Mouse (Mus musculus) CH12.LX (cell line): Measurements from ENCODE around the gene Cux1. TPM values are rescaled to one million over a fixed set of nuclear protein-coding genes. Genes with fewer than 3 reads are reported as not detected.

Experiments used
- DNase-seq: peaks from one replicate; pipeline ENCODE4 v3.0.0-alpha.2; 2013; ENCODE audit errors: extremely low read depth
- H3K27ac ChIP-seq: 2 replicates; pipeline ENCODE4 v1.5.1; 2012; ENCODE audit warnings: low read depth, mild to moderate bottlenecking, control low read depth, moderate library complexity; ENCODE audit not compliant: insufficient read depth
- H3K27me3 ChIP-seq: replicated peaks from 2 replicates; pipeline ENCODE3; 2012; ENCODE audit warnings: inconsistent platforms
- H3K36me3 ChIP-seq, 2 experiments: replicated peaks in 1 of 2; 2 replicates each; pipeline versions ENCODE3 to v1.6.1; 2012; ENCODE audit warnings: inconsistent platforms in 1 of 2, low read length in 1 of 2, mild to moderate bottlenecking in 1 of 2, mixed read lengths in 1 of 2, moderate library complexity in 1 of 2; ENCODE audit not compliant: control insufficient read depth in 1 of 2, insufficient read depth in 1 of 2
- H3K4me1 ChIP-seq, 2 experiments: 2 replicates each; pipeline ENCODE4 v1.6.1; 2012; ENCODE audit warnings: inconsistent platforms in 1 of 2, moderate library complexity in 1 of 2; ENCODE audit not compliant: insufficient read depth in 2 of 2, control insufficient read depth in 1 of 2
- H3K4me2 ChIP-seq: 2 replicates; pipeline ENCODE4 v1.6.1; 2012; ENCODE audit warnings: low read depth, mild to moderate bottlenecking, control low read depth; ENCODE audit not compliant: poor library complexity, insufficient read depth, severe bottlenecking
- H3K4me3 ChIP-seq, 3 experiments: fragments of 150-350 bp in 1 of 3; sonication (generic) in 1 of 3; replicated peaks in 1 of 3; 2 replicates each; pipeline versions ENCODE3 to v1.5.1; 2011 to 2012; ENCODE audit warnings: low read depth in 2 of 3, low read length in 2 of 3, mild to moderate bottlenecking in 2 of 3, moderate library complexity in 2 of 3, control low read depth in 1 of 3, improper control_type of control experiment in 1 of 3, inconsistent platforms in 1 of 3, mixed read lengths in 1 of 3; ENCODE audit not compliant: poor library complexity in 1 of 3
- H3K79me2 ChIP-seq: replicated peaks from 2 replicates; pipeline ENCODE4 v1.6.1; 2012; ENCODE audit warnings: mild to moderate bottlenecking, moderate library complexity; ENCODE audit not compliant: control insufficient read depth, poor library complexity, insufficient read depth, severe bottlenecking; ENCODE audit errors: extremely low read depth
- H3K9ac ChIP-seq: 2 replicates; pipeline ENCODE4 v1.6.1; 2012; ENCODE audit warnings: low read depth, mild to moderate bottlenecking, control low read depth, moderate library complexity; ENCODE audit not compliant: insufficient read depth
- H3K9me3 ChIP-seq: replicated peaks from 2 replicates; pipeline ENCODE3; 2012; ENCODE audit warnings: low read length, inconsistent platforms, mixed read lengths
- BHLHE40 ChIP-seq: IDR thresholded peaks from 2 replicates; pipeline ENCODE4 v1.6.1; 2011; ENCODE audit warnings: mild to moderate bottlenecking, low read depth, low read length, improper control_type of control experiment
- CHD1 ChIP-seq: IDR thresholded peaks from 2 replicates; pipeline ENCODE4 v1.6.1; 2012; ENCODE audit warnings: low read depth, low read length, improper control_type of control experiment, inconsistent platforms
- CHD2 ChIP-seq: IDR thresholded peaks from 2 replicates; pipeline ENCODE4 v1.6.1; 2011; ENCODE audit warnings: low read length, improper control_type of control experiment
- CTCF ChIP-seq, 2 experiments: IDR thresholded peaks in 1 of 2; conservative IDR thresholded peaks in 1 of 2; 2 replicates each; pipeline ENCODE4 v1.5.1; 2011 to 2012; ENCODE audit warnings: low read depth in 2 of 2, low read length in 2 of 2, improper control_type of control experiment in 1 of 2, inconsistent platforms in 1 of 2, mild to moderate bottlenecking in 1 of 2, moderate library complexity in 1 of 2
- E2F4 ChIP-seq: IDR thresholded peaks from 2 replicates; pipeline ENCODE4 v1.6.1; 2011; ENCODE audit warnings: low read depth, low read length, improper control_type of control experiment; ENCODE audit not compliant: insufficient replicate concordance
- ELF1 ChIP-seq: IDR thresholded peaks from 2 replicates; pipeline ENCODE4 v1.6.1; 2014; ENCODE audit warnings: low read depth, mild to moderate bottlenecking, inconsistent platforms, low read length, improper control_type of control experiment
- EP300 ChIP-seq: IDR thresholded peaks from 2 replicates; pipeline ENCODE4 v1.6.1; 2011; ENCODE audit warnings: low read length, improper control_type of control experiment
- ETS1 ChIP-seq: conservative IDR thresholded peaks from 2 replicates; pipeline ENCODE4 v1.6.1; 2012; ENCODE audit warnings: low read depth, mild to moderate bottlenecking, inconsistent platforms, low read length, improper control_type of control experiment, moderate library complexity
- GABPA ChIP-seq: IDR thresholded peaks from 2 replicates; pipeline ENCODE4 v1.6.1; 2012; ENCODE audit warnings: low read depth, low read length, improper control_type of control experiment, inconsistent platforms; ENCODE audit not compliant: insufficient replicate concordance
- HCFC1 ChIP-seq: IDR thresholded peaks from 2 replicates; pipeline ENCODE4 v1.6.1; 2012; ENCODE audit warnings: low read depth, mild to moderate bottlenecking, inconsistent platforms, low read length, improper control_type of control experiment
- IRF4 ChIP-seq: IDR thresholded peaks from 2 replicates; pipeline ENCODE4 v1.6.1; 2014; ENCODE audit warnings: low read depth, mild to moderate bottlenecking, inconsistent platforms, low read length, improper control_type of control experiment
- JUN ChIP-seq: IDR thresholded peaks from 2 replicates; pipeline ENCODE4 v1.6.1; 2011; ENCODE audit warnings: low read depth, mild to moderate bottlenecking, low read length, improper control_type of control experiment, moderate library complexity; ENCODE audit not compliant: insufficient read depth
- JUND ChIP-seq: conservative IDR thresholded peaks from 2 replicates; pipeline ENCODE4 v1.6.1; 2011; ENCODE audit warnings: low read depth, low read length, improper control_type of control experiment
- KAT2A ChIP-seq: IDR thresholded peaks from 2 replicates; pipeline ENCODE4 v1.6.1; 2012; ENCODE audit warnings: low read length, improper control_type of control experiment, inconsistent platforms; ENCODE audit not compliant: insufficient replicate concordance
- MAFK ChIP-seq: IDR thresholded peaks from 2 replicates; pipeline ENCODE4 v1.6.1; 2011; ENCODE audit warnings: low read length, improper control_type of control experiment; ENCODE audit not compliant: insufficient replicate concordance
- MAX ChIP-seq: IDR thresholded peaks from 2 replicates; pipeline ENCODE4 v1.6.1; 2011; ENCODE audit warnings: low read length, improper control_type of control experiment
- MAZ ChIP-seq: IDR thresholded peaks from 2 replicates; pipeline ENCODE4 v1.6.1; 2012; ENCODE audit warnings: low read depth, mild to moderate bottlenecking, inconsistent platforms, low read length, improper control_type of control experiment, moderate library complexity
- MEF2A ChIP-seq: IDR thresholded peaks from 2 replicates; pipeline ENCODE4 v1.6.1; 2014; ENCODE audit warnings: low read depth, mild to moderate bottlenecking, inconsistent platforms, low read length, improper control_type of control experiment, borderline replicate concordance
- MXI1 ChIP-seq: IDR thresholded peaks from 2 replicates; pipeline ENCODE4 v1.6.1; 2011; ENCODE audit warnings: mild to moderate bottlenecking, low read depth, low read length, improper control_type of control experiment
- MYC ChIP-seq: IDR thresholded peaks from 2 replicates; pipeline ENCODE4 v1.6.1; 2011; ENCODE audit warnings: low read depth, mild to moderate bottlenecking, improper control_type of control experiment, low read length
- NELFE ChIP-seq: IDR thresholded peaks from 2 replicates; pipeline ENCODE4 v1.6.1; 2011; ENCODE audit warnings: low read depth, low read length, improper control_type of control experiment
- NRF1 ChIP-seq: IDR thresholded peaks from 2 replicates; pipeline ENCODE4 v1.6.1; 2014; ENCODE audit warnings: low read depth, mild to moderate bottlenecking, inconsistent platforms, low read length, improper control_type of control experiment, moderate library complexity
- PAX5 ChIP-seq: IDR thresholded peaks from 2 replicates; pipeline ENCODE4 v1.6.1; 2012; ENCODE audit warnings: low read length, inconsistent platforms, mixed read lengths
- POLR2A ChIP-seq: IDR thresholded peaks from 2 replicates; pipeline ENCODE4 v1.6.1; 2011; ENCODE audit warnings: low read depth, mild to moderate bottlenecking, improper control_type of control experiment, low read length
- POLR2AphosphoS2 ChIP-seq: IDR thresholded peaks from 2 replicates; pipeline ENCODE4 v1.6.1; 2011; ENCODE audit warnings: low read depth, low read length, improper control_type of control experiment
- RAD21 ChIP-seq: IDR thresholded peaks from 2 replicates; pipeline ENCODE4 v1.6.1; 2011; ENCODE audit warnings: low read depth, mild to moderate bottlenecking, low read length, improper control_type of control experiment, moderate library complexity
- RCOR1 ChIP-seq: conservative IDR thresholded peaks from 2 replicates; pipeline ENCODE4 v1.6.1; 2012; ENCODE audit warnings: low read depth, mild to moderate bottlenecking, inconsistent platforms, low read length, improper control_type of control experiment
- SIN3A ChIP-seq: IDR thresholded peaks from 2 replicates; pipeline ENCODE4 v1.6.1; 2012; ENCODE audit warnings: low read length, improper control_type of control experiment, inconsistent platforms
- SMC3 ChIP-seq: IDR thresholded peaks from 2 replicates; pipeline ENCODE4 v1.6.1; 2011; ENCODE audit warnings: low read depth, low read length, improper control_type of control experiment
- TBP ChIP-seq: conservative IDR thresholded peaks from 2 replicates; pipeline ENCODE4 v1.6.1; 2011; ENCODE audit warnings: low read depth, low read length, improper control_type of control experiment
- TCF12 ChIP-seq: IDR thresholded peaks from 2 replicates; pipeline ENCODE4 v1.6.1; 2014; ENCODE audit warnings: low read depth, mild to moderate bottlenecking, inconsistent platforms, low read length, improper control_type of control experiment
- UBTF ChIP-seq: IDR thresholded peaks from 2 replicates; pipeline ENCODE4 v1.6.1; 2012; ENCODE audit warnings: low read depth, mild to moderate bottlenecking, inconsistent platforms, low read length, improper control_type of control experiment, moderate library complexity
- USF1 ChIP-seq: IDR thresholded peaks from 2 replicates; pipeline ENCODE4 v1.6.1; 2014; ENCODE audit warnings: low read depth, mild to moderate bottlenecking, inconsistent platforms, low read length, improper control_type of control experiment
- USF2 ChIP-seq: conservative IDR thresholded peaks from 2 replicates; pipeline ENCODE4 v1.6.1; 2011; ENCODE audit warnings: low read depth, low read length, improper control_type of control experiment
- ZC3H11A ChIP-seq: IDR thresholded peaks from 2 replicates; pipeline ENCODE4 v1.6.1; 2012; ENCODE audit warnings: low read depth, mild to moderate bottlenecking, inconsistent platforms, low read length, improper control_type of control experiment
- ZKSCAN1 ChIP-seq: IDR thresholded peaks from 2 replicates; pipeline ENCODE4 v1.6.1; 2012; ENCODE audit warnings: low read depth, inconsistent platforms, low read length, improper control_type of control experiment, borderline replicate concordance
- ZMIZ1 ChIP-seq: IDR thresholded peaks from 2 replicates; pipeline ENCODE4 v1.6.1; 2012; ENCODE audit warnings: low read depth, mild to moderate bottlenecking, inconsistent platforms, low read length, improper control_type of control experiment
- ZNF384 ChIP-seq: IDR thresholded peaks from 2 replicates; pipeline ENCODE4 v1.6.1; 2012; ENCODE audit warnings: low read depth, low read length, improper control_type of control experiment, inconsistent platforms
- dilution Hi-C: fragments of 300-500 bp; cut with MboI; formaldehyde crosslinking; loops from 2 replicates; pipeline ENCODE4 v1.14.3; 2020; ENCODE audit warnings: low sequenced_read_pairs; ENCODE audit not compliant: extremely low pct_unique_long_range_greater_than_20kb, extremely low pct_ligation_motif_present
- in situ Hi-C: fragments of 300-500 bp; cut with MboI; formaldehyde crosslinking; loops from 3 replicates; pipeline ENCODE4 v1.14.3; 2019; ENCODE audit warnings: low sequenced_read_pairs, low pct_ligation_motif_present, low pct_unique_long_range_greater_than_20kb, mixed read lengths
- polyA plus RNA-seq: library from polyadenylated mRNA; unstranded; fragments of >175 nt; gene quantifications from 2 replicates; pipeline ENCODE4 v1.2.1, GENCODE M21; 2012; ENCODE audit warnings: low read depth; ENCODE audit not compliant: insufficient read length
- total RNA-seq, 2 experiments: library from RNA; depleted of rRNA; stranded (reverse); fragments of 300-350 nt in 1 of 2; fragments of >200 nt in 1 of 2; gene quantifications; 2 replicates each; pipeline ENCODE4 v1.2.3; 2012 to 2014

Gene Cux1
- total and polyA plus RNA-seq, 3 experiments = 12.4 to 21.9 (median 19.6) TPM

- Histone ChIP-seq H3K36me3 (peaks cover 0 to 10% of the 10 kb centered on the region in 2 experiments), H3K4me1 (peaks cover 20 to 42% of the 10 kb centered on the region in 2 experiments), H3K9ac (no peak overlapping the region), H3K4me3 (no peak overlapping the region), H3K9me3 (no peaks in the 10 kb centered on the region), H3K4me2 (no peak overlapping the region), H3K27ac (no peak overlapping the region), H3K79me2 (no peaks in the 10 kb centered on the region), H3K27me3 (no peaks in the 10 kb centered on the region)
- TF ChIP-seq KAT2A (no peak), MEF2A (peak; percentile 68), RAD21 (no peak), HCFC1 (no peak), ELF1 (no peak), PAX5 (no peak), ETS1 (peak; percentile 73), ZC3H11A (no peak), TBP (no peak), JUN (peak; percentile 87), NRF1 (peak; percentile 69), NELFE (no peak), ZKSCAN1 (no peak), ZMIZ1 (no peak), SMC3 (peak; percentile 13; the same call in 1 of the 2 replicates), BHLHE40 (peak; percentile 62), GABPA (no peak), MAZ (no peak), MXI1 (no peak), TCF12 (peak; percentile 61; the same call in 1 of the 2 replicates), CHD1 (0 out of 2 replicates have a peak, but pooled peaks have one; percentile 47), JUND (peak; percentile 96), CHD2 (peak; percentile 61; the same call in 1 of the 2 replicates), IRF4 (peak; percentile 99), E2F4 (no peak), MAX (peak; percentile 52; the same call in 1 of the 2 replicates), USF2 (no peak), SIN3A (peak; percentile 56; the same call in 1 of the 2 replicates), USF1 (no peak), UBTF (0 out of 2 replicates have a peak, but pooled peaks have one; percentile 52), EP300 (peak; percentile 99), CTCF (conservative IDR thresholded peaks at IDR 0.05 in 1 of 2, IDR thresholded peaks at IDR 0.05 in 1 of 2; ENCODE audit: low read depth in 2 of 2, low read length in 2 of 2) (no peak), ZNF384 (no peak), POLR2AphosphoS2 (no peak), RCOR1 (peak; percentile 85), MAFK (no peak), MYC (peak; percentile 67; the same call in 1 of the 2 replicates), POLR2A (no peak)
- dilution Hi-C loops = no loop called here
- peak; percentile 81 for DNase-seq
- in situ Hi-C loops = no loop called here
Observed at GRCm38 (mm10) chr5:136396699-136397098, 170.6 kb downstream of the Cux1 start.
